Mouse (Mus musculus) midbrain, embryonic 14.5 days (tissue): ENCODE data around the gene Tlr13. TPM values are rescaled to one million over a fixed set of nuclear protein-coding genes. Genes with fewer than 3 reads are reported as not detected.
A peak's percentile ranks its signal among the peaks of the same experiment; 100 is the strongest.

Experiments
- ATAC-seq: fragments of 200-750 bp; cut with Nextera tagmentation; 2 replicates; pipeline ENCODE4 v1.8.0; 2017; ENCODE audit warnings: moderate number of reproducible peaks, moderate library complexity; ENCODE audit not compliant: low FRiP score, low TSS enrichment
- DNase-seq: peaks from one replicate; pipeline ENCODE4 v3.0.0-alpha.2; 2015
- H3K27ac ChIP-seq: fragments of 300-500 bp; sonication (generic); replicated peaks from 2 replicates; pipeline ENCODE4 v1.5.1; 2014; ENCODE audit warnings: mild to moderate bottlenecking, low read depth, low read length, moderate library complexity
- H3K27me3 ChIP-seq: fragments of 300-500 bp; sonication (generic); 2 replicates; pipeline ENCODE4 v1.6.1; 2014; ENCODE audit warnings: low read length, control low read depth, mixed read lengths; ENCODE audit not compliant: control insufficient read depth, insufficient read depth
- H3K36me3 ChIP-seq: fragments of 300-500 bp; sonication (generic); 2 replicates; pipeline ENCODE4 v1.6.1; 2014; ENCODE audit warnings: low read length, control low read depth; ENCODE audit not compliant: control insufficient read depth, insufficient read depth
- H3K4me1 ChIP-seq: fragments of 300-500 bp; sonication (generic); 2 replicates; pipeline ENCODE4 v1.6.1; 2014; ENCODE audit warnings: mild to moderate bottlenecking, antibody characterized with exemption, low read length, control low read depth; ENCODE audit not compliant: control insufficient read depth, insufficient read depth
- H3K4me2 ChIP-seq: fragments of 300-500 bp; sonication (generic); 2 replicates; pipeline ENCODE4 v1.6.1; 2014; ENCODE audit warnings: mild to moderate bottlenecking, low read length, moderate library complexity
- H3K4me3 ChIP-seq: fragments of 300-500 bp; sonication (generic); replicated peaks from 2 replicates; pipeline ENCODE4 v1.5.1; 2014; ENCODE audit warnings: low read depth, low read length
- H3K9ac ChIP-seq: fragments of 300-500 bp; sonication (generic); replicated peaks from 2 replicates; pipeline ENCODE4 v1.6.1; 2014; ENCODE audit warnings: mild to moderate bottlenecking, low read length, moderate library complexity
- H3K9me3 ChIP-seq: fragments of 300-500 bp; sonication (generic); 2 replicates; pipeline ENCODE4 v1.6.1; 2016; ENCODE audit warnings: low read length, control low read depth, mixed read lengths; ENCODE audit not compliant: control insufficient read depth
- WGBS: fragments of 180-500 bp; shearing (Covaris S2); extraction: QIAGEN DNeasy Blood & Tissue Kit; methylation state at CpG from one replicate; pipeline ENCODE4 v1.1.7; 2014; 5-methylcytosine and 5-hydroxymethylcytosine counted together
- polyA plus RNA-seq: library from polyadenylated mRNA; unstranded; fragments of >200 nt; fragmentation: Nextera tagmentation; extraction: Ambion mirVana; gene quantifications from 2 replicates; pipeline ENCODE4 v1.2.1, GENCODE M21; 2014

Tlr13 gene
- polyA plus RNA-seq, 1 experiment from 2014 or later, result 0.41 TPM

DNA sequence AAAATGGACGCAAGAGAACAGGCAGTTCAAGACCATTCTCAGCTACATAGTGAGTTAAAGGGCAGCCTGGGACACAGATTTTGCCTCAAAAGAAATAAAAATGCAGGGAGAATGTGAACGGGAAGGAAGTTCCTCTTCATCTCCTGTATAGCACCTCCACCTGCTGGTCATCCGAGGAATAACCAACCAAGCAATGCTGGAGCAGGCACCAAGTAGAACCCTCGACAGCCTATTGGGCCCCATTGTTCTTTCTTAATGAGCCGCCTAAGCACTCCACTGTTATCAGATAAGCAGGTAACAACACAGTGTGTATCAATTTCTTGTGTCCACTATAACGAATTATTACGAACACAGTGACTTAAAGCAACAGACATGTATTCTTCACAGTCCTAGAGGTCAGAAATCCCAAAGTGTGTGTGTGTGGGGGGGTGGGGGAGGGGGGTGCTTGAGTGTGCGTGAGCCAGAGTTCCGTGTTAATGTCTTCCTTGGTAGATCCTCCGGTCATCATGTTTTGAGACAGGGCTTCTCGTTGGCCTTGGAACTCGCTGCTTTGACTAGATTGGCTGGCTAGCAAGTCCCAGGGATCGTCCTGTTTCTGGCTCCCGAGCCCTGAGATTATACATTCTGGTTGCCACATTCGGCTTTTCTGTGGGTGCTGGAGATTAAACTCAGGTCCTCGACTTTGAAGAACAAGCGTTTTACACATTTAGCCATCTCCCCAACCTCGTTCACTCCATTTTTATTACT lies 28.3 kb downstream of the Tlr13 start:
- 29% methylated on average over 18 of the region's 18 CpGs for WGBS
- peak overlapping the region; percentile 13 for H3K4me3 ChIP-seq
- H3K27me3 ChIP-seq, result no peaks in the 10 kb centered on the region

DNA sequence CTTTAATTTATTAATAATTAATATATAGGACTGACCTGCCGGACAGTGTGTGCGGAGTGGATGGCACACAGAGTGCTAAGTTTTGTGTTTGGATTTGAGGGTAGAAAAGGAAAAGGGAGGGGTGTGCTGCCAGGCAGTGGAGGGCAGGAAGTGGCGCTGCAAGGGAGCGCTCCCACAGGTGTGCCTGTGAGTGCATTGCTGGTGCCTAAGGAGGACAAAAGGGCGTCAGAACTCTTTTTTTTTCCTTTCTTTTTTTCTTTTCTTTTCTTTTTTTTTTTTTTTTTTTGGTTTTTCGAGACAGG lies 28.8 kb downstream of the Tlr13 start:
- no peak overlapping the region for H3K27ac ChIP-seq
- H3K4me1 ChIP-seq, result no peaks in the 10 kb centered on the region
- peak overlapping the region; percentile 13; the same call in 1 of the 2 replicates for H3K4me3 ChIP-seq
- no peaks in the 10 kb centered on the region for H3K36me3 ChIP-seq
- H3K9me3 ChIP-seq, result no peaks in the 10 kb centered on the region
- WGBS, result 61% methylated on average over 6 of the region's 6 CpGs
- H3K4me2 ChIP-seq, result peak overlapping the region; percentile 43
- H3K9ac ChIP-seq, result no peak overlapping the region
- DNase-seq, result no peak
- ATAC-seq, result no peak
- no peaks in the 10 kb centered on the region for H3K27me3 ChIP-seq

More for the DNA sequence above, 28.3 kb downstream of the Tlr13 start:
- Histone ChIP-seq H3K9me3 (no peaks in the 10 kb centered on the region), H3K36me3 (no peaks in the 10 kb centered on the region), H3K9ac (peak overlapping the region; percentile 21; the same call in 1 of the 2 replicates), H3K4me2 (peak overlapping the region; percentile 43), H3K4me1 (no peaks in the 10 kb centered on the region), H3K27ac (no peak overlapping the region)
- ATAC-seq (peak; percentile 74; the same call in 1 of the 2 replicates), DNase-seq (peak; percentile 88)

DNA sequence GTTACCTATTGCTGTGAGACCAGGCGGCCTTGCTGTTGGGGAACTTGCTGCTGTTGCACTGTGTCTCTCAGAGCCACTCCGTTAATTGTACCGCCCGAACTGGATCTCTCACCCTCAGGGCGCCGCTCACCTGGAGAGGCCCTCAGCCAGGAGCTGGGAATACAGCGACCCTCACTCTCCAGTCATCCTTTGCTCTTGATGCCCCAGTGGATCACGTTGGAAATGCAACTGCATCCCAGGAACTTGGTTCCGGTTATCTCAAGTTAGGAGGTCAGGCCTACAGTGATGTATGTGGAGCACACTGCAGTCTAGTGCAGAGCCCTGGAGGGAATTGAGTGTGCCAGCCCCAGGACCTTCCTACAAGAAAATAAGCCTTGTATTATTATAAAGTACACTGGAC lies 33.3 kb downstream of the Tlr13 start:
- ATAC-seq (no peak), DNase-seq (no peak)
- Histone ChIP-seq H3K27ac (no peak overlapping the region), H3K9ac (no peak overlapping the region), H3K9me3 (no peaks in the 10 kb centered on the region), H3K36me3 (no peaks in the 10 kb centered on the region), H3K4me1 (no peaks in the 10 kb centered on the region), H3K4me3 (no peak overlapping the region), H3K27me3 (no peaks in the 10 kb centered on the region), H3K4me2 (no peak overlapping the region)
- WGBS, result 61% methylated on average over 9 of the region's 9 CpGs

DNA sequence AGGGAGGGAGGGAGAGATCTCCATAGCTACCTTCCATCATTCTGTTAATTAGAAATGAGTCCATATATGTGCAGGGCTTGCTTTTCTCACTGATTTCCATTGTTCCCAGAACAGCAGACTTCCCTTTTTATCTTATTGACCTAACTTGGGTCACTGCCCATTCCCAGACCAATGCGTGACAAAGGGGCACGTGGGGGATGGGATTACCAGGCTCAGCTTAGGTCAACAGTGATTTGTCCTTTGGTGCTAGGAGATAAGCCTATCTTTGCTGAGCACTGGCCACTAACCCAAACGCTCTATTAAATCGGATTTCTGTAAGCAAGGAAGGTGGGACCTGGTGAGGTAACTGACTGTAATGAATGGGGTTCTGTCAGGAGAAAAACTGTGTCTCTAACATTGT lies 41.3 kb downstream of the Tlr13 start:
- Histone ChIP-seq H3K4me2 (no peak overlapping the region), H3K27ac (no peak overlapping the region), H3K36me3 (no peaks in the 10 kb centered on the region), H3K4me3 (no peak overlapping the region), H3K9me3 (no peaks in the 10 kb centered on the region), H3K9ac (no peak overlapping the region), H3K27me3 (no peaks in the 10 kb centered on the region), H3K4me1 (peaks cover 16% of the 10 kb centered on the region; the same call in 1 of the 2 replicates)
- WGBS, result 32% methylated on average over 4 of the region's 4 CpGs
- DNase-seq (no peak), ATAC-seq (no peak)

DNA sequence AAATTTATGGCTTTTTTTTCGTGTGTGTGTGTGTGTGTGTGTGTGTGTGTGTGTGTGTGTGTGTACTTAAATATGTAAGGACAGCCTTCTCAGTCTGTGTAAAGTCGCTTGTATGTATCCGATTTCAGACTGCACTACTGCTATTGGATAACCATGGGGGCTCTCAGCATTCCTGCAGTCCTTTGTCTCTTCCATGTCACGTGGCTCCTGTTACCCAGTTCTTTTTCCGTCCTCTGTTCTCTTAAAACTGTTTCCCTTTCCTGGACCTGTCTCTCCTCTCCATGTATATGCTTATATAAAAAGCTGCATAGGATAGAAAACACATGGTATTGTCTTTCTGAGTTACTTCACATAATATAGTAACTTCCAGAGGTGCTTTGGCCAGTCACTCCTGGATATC lies 42.7 kb downstream of the Tlr13 start:
- H3K36me3 ChIP-seq, result no peaks in the 10 kb centered on the region
- ATAC-seq (no peak), DNase-seq (peak; percentile 35)
- no peak overlapping the region for H3K4me3 ChIP-seq
- no peaks in the 10 kb centered on the region for H3K27me3 ChIP-seq
- no peaks in the 10 kb centered on the region for H3K9me3 ChIP-seq
- peak overlapping the region; percentile 88 for H3K27ac ChIP-seq
- WGBS, result 19% methylated on average over 5 of the region's 5 CpGs
- no peak overlapping the region for H3K9ac ChIP-seq
- peak overlapping the region; percentile 48 for H3K4me2 ChIP-seq
- peaks cover 19% of the 10 kb centered on the region; the same call in 1 of the 2 replicates for H3K4me1 ChIP-seq

DNA sequence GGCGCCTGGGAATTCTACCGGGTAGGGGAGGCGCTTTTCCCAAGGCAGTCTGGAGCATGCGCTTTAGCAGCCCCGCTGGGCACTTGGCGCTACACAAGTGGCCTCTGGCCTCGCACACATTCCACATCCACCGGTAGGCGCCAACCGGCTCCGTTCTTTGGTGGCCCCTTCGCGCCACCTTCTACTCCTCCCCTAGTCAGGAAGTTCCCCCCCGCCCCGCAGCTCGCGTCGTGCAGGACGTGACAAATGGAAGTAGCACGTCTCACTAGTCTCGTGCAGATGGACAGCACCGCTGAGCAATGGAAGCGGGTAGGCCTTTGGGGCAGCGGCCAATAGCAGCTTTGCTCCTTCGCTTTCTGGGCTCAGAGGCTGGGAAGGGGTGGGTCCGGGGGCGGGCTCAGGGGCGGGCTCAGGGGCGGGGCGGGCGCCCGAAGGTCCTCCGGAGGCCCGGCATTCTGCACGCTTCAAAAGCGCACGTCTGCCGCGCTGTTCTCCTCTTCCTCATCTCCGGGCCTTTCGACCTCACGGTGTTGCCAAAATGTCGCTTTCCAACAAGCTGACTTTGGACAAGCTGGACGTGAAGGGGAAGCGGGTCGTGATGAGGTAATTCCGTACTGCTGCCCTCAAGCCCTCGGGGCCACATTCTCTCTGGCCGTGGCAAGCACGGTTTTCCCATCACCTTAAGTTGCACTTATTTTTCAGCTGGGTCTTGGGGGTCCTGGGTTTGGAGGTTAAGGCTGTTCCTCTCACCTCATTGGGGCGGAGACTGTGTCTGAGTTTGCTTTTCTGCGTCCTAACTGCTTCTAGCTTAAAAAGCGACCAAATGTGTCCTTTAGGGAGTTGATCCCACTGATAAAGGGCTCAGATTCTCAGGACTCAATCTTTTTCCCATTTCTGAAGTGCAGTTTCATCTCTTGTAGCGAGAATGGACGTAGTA lies 44.0 kb downstream of the Tlr13 start, which contains the start of gene Pgk1:
TSS of gene Pgk1 (plus strand) at position 388 of the 937 bp plus-strand sequence.
- H3K9ac ChIP-seq, result peak within 1 kb of the TSS; percentile 61
- peak within 1 kb of the TSS; percentile 63 for H3K4me2 ChIP-seq
- 15% methylated on average over 50 of the region's 55 CpGs for WGBS
- no peaks in the 10 kb centered on the region for H3K36me3 ChIP-seq
- peak within 1 kb of the TSS; percentile 52 for H3K4me3 ChIP-seq
- H3K27ac ChIP-seq, result peak within 1 kb of the TSS; percentile 88
- no peaks in the 10 kb centered on the region for H3K27me3 ChIP-seq
- H3K9me3 ChIP-seq, result no peaks in the 10 kb centered on the region
- ATAC-seq (peak; percentile 98), DNase-seq (peak; percentile 94)
- H3K4me1 ChIP-seq, result peaks cover 19% of the 10 kb centered on the region; the same call in 1 of the 2 replicates

DNA sequence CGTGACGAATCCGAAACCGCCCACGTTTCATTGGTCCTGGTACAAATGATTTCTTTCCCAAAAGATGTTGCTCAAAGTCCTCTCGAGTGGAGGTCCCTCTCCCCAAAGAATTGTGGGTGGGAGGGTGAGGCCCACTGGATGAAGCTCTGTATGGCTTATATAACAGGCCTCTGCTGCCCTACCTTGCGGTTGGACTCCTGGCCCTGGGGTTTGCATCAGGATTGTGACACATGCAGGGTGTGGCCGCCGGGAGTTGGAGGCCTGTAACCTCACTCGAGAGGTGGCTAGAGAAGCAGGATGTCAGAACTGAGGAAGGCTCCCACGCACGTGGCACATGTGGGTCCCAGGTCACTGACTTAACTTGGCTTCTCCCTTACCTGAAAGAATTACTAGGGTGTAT lies 44.7 kb downstream of the Tlr13 start:
- H3K36me3 ChIP-seq, result no peaks in the 10 kb centered on the region
- peak overlapping the region; percentile 63 for H3K4me2 ChIP-seq
- peak overlapping the region; percentile 52 for H3K4me3 ChIP-seq
- H3K9me3 ChIP-seq, result no peaks in the 10 kb centered on the region
- no peaks in the 10 kb centered on the region for H3K27me3 ChIP-seq
- H3K27ac ChIP-seq, result 0 out of 2 replicates have a peak overlapping the region, but pooled peaks have one; percentile 45
- peaks cover 19% of the 10 kb centered on the region; the same call in 1 of the 2 replicates for H3K4me1 ChIP-seq
- whole genome bisulfite sequencing, result 20% methylated on average over 12 of the region's 12 CpGs
- H3K9ac ChIP-seq, result peak overlapping the region; percentile 61
- DNase-seq, result no peak
- ATAC-seq, result no peak

DNA sequence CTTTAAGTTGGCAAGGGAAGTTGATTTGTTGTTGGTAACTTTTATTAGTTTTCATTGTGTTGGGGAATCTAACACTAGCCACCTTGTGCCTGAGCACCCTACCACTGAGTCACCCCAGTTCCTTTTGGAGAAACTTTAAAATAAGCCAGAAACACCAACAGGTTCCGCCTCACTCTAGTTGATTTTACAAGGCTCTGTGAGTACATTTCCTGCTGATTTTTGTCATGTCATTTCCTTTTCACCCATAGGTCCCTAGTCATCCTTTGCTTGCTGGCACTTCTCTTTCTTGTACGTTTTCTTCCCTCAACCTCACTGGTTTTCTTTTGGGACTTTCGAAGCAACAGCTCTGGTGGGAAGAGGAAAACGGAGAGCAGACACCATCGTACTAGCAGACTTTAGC lies 46.4 kb downstream of the Tlr13 start:
- no peak overlapping the region for H3K27ac ChIP-seq
- no peak overlapping the region for H3K4me3 ChIP-seq
- no peak overlapping the region for H3K9ac ChIP-seq
- no peaks in the 10 kb centered on the region for H3K27me3 ChIP-seq
- WGBS, result 64% methylated on average over 5 of the region's 5 CpGs
- H3K4me2 ChIP-seq, result peak overlapping the region; percentile 63
- ATAC-seq (no peak), DNase-seq (no peak)
- H3K36me3 ChIP-seq, result peaks cover 3% of the 10 kb centered on the region; the same call in 1 of the 2 replicates
- no peaks in the 10 kb centered on the region for H3K9me3 ChIP-seq
- peaks cover 19% of the 10 kb centered on the region; the same call in 1 of the 2 replicates for H3K4me1 ChIP-seq
